Mouse (Mus musculus): Measurements from ENCODE around the gene Vmn2r9. TPM values are rescaled to one million over a fixed set of nuclear protein-coding genes. Genes with fewer than 3 reads are reported as not detected.
"Not testable (repeated sequence)": the region's sequence is repeated elsewhere in the genome, so short reads cannot be mapped to it uniquely, and the experiment has no call there.

Gene Vmn2r9
- polyA plus RNA-seq, 1 experiment from 2014 or later = not detected

- DNase-seq = peak; percentile 22
- TF ChIP-seq CTCF (IDR thresholded peaks at IDR 0.05; ENCODE audit: low read depth) = peak; percentile 58
- H3K4me3 ChIP-seq (ENCODE audit: low read depth, low read length); H3K4me2 ChIP-seq (ENCODE audit: low read depth, low read length); H3K4me1 ChIP-seq (ENCODE audit: insufficient read depth); H3K9me3 ChIP-seq (ENCODE audit: low read length); ATAC-seq; H3K27me3 ChIP-seq (ENCODE audit: insufficient read depth, low read length); H3K36me3 ChIP-seq (replicated peaks; ENCODE audit: insufficient read depth, low read length); H3K9ac ChIP-seq (replicated peaks); H3K27ac ChIP-seq (ENCODE audit: low read depth): not testable (repeated sequence)
- 38% methylated on average over 1 of the region's 1 CpGs for WGBS (ENCODE audit: insufficient replicate concordance)
Measured at GRCm38 (mm10) chr5:108790385-108790784, 62.0 kb downstream of the Vmn2r9 start.

Other genes starting within 250 kb of the Vmn2r9 start
- gene Gak, start 222.8 kb downstream of the Vmn2r9 start, polyA plus RNA-seq (2015; fragmentation: Nextera tagmentation; extraction: Ambion mirVana) = 15.6 and 17.5 TPM in 2 replicates
- gene Tmem175, start 222.8 kb downstream of the Vmn2r9 start, polyA plus RNA-seq (2015; fragmentation: Nextera tagmentation; extraction: Ambion mirVana) = 7.0 and 7.3 TPM in 2 replicates
- gene Idua, start 192.3 kb downstream of the Vmn2r9 start, polyA plus RNA-seq (2015; fragmentation: Nextera tagmentation; extraction: Ambion mirVana) = 3.9 and 4.2 TPM in 2 replicates
- 2.5 TPM in 2 replicates for gene Dgkq, start 182.9 kb downstream of the Vmn2r9 start, polyA plus RNA-seq (2015; fragmentation: Nextera tagmentation; extraction: Ambion mirVana)
- gene Slc26a1, start 177.0 kb downstream of the Vmn2r9 start, polyA plus RNA-seq (2015; fragmentation: Nextera tagmentation; extraction: Ambion mirVana) = 25.8 and 33.4 TPM in 2 replicates
- 5.6 and 5.7 TPM in 2 replicates for gene Fgfrl1, start 160.2 kb downstream of the Vmn2r9 start, polyA plus RNA-seq (2015; fragmentation: Nextera tagmentation; extraction: Ambion mirVana)
- gene Rnf212, start 77.6 kb downstream of the Vmn2r9 start, polyA plus RNA-seq (2015; fragmentation: Nextera tagmentation; extraction: Ambion mirVana) = 0.48 and 0.62 TPM in 2 replicates
- gene Tmed11, start 57.2 kb downstream of the Vmn2r9 start, polyA plus RNA-seq (2015; fragmentation: Nextera tagmentation; extraction: Ambion mirVana) = not detected in 2 replicates
- gene Vmn2r8, start 43.8 kb downstream of the Vmn2r9 start, polyA plus RNA-seq (2015; fragmentation: Nextera tagmentation; extraction: Ambion mirVana) = not detected in 2 replicates
- not detected in 2 replicates for gene Vmn2r10, start 153.9 kb upstream of the Vmn2r9 start, polyA plus RNA-seq (2015; fragmentation: Nextera tagmentation; extraction: Ambion mirVana)
- gene Vmn2r11, start 207.0 kb upstream of the Vmn2r9 start, polyA plus RNA-seq (2015; fragmentation: Nextera tagmentation; extraction: Ambion mirVana) = not detected in 2 replicates
- not detected in 2 replicates for gene Vmn2r12, start 245.3 kb upstream of the Vmn2r9 start, polyA plus RNA-seq (2015; fragmentation: Nextera tagmentation; extraction: Ambion mirVana)

Data from liver, postnatal 0 days (tissue).